Mouse (Mus musculus) limb, embryonic 12.5 days (tissue): ENCODE measurements around the gene Tead2. TPM values are rescaled to one million over a fixed set of nuclear protein-coding genes. Genes with fewer than 3 reads are reported as not detected.
A peak's percentile ranks its signal among the peaks of the same experiment; 100 is the strongest.

Source experiments
- ATAC-seq: fragments of 200-750 bp; cut with Nextera tagmentation; 2 replicates; pipeline ENCODE4 v1.8.0; 2017; ENCODE audit warnings: low read depth, moderate TSS enrichment; ENCODE audit not compliant: insufficient number of reproducible peaks, insufficient read depth, low FRiP score, low TSS enrichment
- H3K27ac ChIP-seq: fragments of 300-500 bp; sonication (generic); 2 replicates; pipeline ENCODE4 v1.5.1; 2016; ENCODE audit warnings: mild to moderate bottlenecking, moderate library complexity
- H3K27me3 ChIP-seq: fragments of 300-500 bp; sonication (generic); 2 replicates; pipeline ENCODE4 v1.6.1; 2016; ENCODE audit warnings: mild to moderate bottlenecking, moderate library complexity
- H3K36me3 ChIP-seq: fragments of 300-500 bp; sonication (generic); 2 replicates; pipeline ENCODE4 v1.6.1; 2016; ENCODE audit warnings: mild to moderate bottlenecking, moderate library complexity
- H3K4me1 ChIP-seq: fragments of 300-500 bp; sonication (generic); replicated peaks from 2 replicates; pipeline ENCODE4 v1.6.1; 2016
- H3K4me2 ChIP-seq: fragments of 300-500 bp; sonication (generic); 2 replicates; pipeline ENCODE4 v1.6.1; 2016; ENCODE audit warnings: mild to moderate bottlenecking, moderate library complexity
- H3K4me3 ChIP-seq: fragments of 300-500 bp; sonication (generic); replicated peaks from 2 replicates; pipeline ENCODE4 v1.5.1; 2016; ENCODE audit warnings: mild to moderate bottlenecking
- H3K9ac ChIP-seq: fragments of 300-500 bp; sonication (generic); replicated peaks from 2 replicates; pipeline ENCODE4 v1.6.1; 2016; ENCODE audit warnings: mild to moderate bottlenecking, moderate library complexity
- H3K9me3 ChIP-seq: fragments of 300-500 bp; sonication (generic); 2 replicates; pipeline ENCODE4 v1.6.1; 2016; ENCODE audit warnings: mild to moderate bottlenecking, moderate library complexity
- WGBS: fragments of 180-500 bp; shearing (Covaris S2); methylation state at CpG from one replicate; pipeline ENCODE4 v1.1.7; 2016; 5-methylcytosine and 5-hydroxymethylcytosine counted together
- polyA plus RNA-seq: library from polyadenylated mRNA; unstranded; fragments of >200 nt; fragmentation: Nextera tagmentation; extraction: Ambion mirVana; gene quantifications from 2 replicates; pipeline ENCODE4 v1.2.1, GENCODE M21; 2016

Tead2 gene
- polyA plus RNA-seq, 1 experiment from 2014 or later = 316 TPM

DNA sequence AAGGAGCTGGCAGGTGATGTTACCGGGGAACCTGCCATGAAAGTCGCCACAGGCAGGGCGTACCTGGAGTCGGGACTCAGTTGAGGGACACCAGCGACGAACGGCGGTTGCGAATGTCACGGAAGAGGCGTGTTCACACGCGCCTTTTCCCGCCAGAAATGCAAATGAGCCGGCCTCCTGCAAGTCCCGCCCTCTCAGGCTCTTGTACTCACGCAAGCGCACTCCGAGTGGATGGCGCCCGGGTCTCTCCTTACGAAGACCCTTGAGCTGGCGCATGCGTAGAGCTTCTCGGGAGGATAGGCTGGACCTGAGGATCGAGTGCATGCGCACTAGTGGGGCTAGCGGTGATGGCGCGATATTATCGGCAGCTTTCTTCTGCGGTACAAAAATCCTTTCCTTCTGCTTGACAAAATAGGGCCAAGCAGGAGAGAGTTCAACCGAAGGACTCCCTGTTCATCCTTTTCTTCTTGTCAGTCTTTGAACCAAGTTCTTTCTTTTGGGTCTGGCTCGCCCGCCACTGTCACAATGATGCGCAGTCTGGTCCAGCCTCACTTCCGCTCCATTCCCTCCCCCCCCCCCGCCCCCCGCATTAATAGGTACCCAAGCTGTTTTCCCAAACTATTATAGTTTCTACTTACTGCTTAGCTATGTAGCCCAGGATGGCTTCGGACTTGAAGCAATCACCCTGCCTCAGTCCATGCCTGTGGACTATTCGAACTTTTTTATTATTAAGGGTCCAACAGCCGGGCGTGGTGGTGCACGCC is 11.0 kb upstream of the Tead2 start, which contains the start of gene Ccdc155:
Gene Ccdc155 (minus strand): TSS at position 513 of the 764 bp plus-strand sequence.
- WGBS = 9% methylated on average over 44 of the region's 44 CpGs
- H3K36me3 ChIP-seq = no peaks in the 10 kb centered on the region
- peak within 1 kb of the TSS; percentile 51; the same call in 1 of the 2 replicates for H3K9ac ChIP-seq
- peak within 1 kb of the TSS; percentile 56 for H3K4me2 ChIP-seq
- no peaks in the 10 kb centered on the region for H3K4me1 ChIP-seq
- peak; percentile 93 for ATAC-seq
- H3K9me3 ChIP-seq = 0 out of 2 replicates have a peak, but pooled peaks cover 4% of the 10 kb centered on the region
- peak within 1 kb of the TSS; percentile 43 for H3K4me3 ChIP-seq
- H3K27ac ChIP-seq = peak within 1 kb of the TSS; percentile 53; the same call in 1 of the 2 replicates
- H3K27me3 ChIP-seq = 0 out of 2 replicates have a peak, but pooled peaks cover 5% of the 10 kb centered on the region

DNA sequence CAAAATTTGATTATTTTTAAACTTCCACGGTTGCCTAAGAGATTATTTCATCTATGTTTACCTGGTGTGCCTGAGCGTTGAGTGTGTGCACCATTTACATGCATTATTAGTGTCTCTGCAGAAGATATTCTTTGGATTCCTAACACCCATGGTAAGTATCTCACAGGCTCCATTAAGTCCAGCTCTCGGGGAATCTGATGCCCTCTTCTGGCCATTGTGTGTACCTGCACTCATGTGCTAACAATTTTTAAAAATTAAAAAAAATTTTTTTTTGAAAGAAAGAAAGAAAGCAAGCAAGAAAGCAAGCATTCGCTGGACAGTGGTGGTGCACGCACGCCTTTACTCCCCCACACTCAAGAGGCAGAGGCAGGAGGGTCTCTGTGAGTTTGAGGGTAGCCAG is 7.3 kb upstream of the Tead2 start:
- Histone ChIP-seq H3K27ac (no peak overlapping the region), H3K4me3 (no peak overlapping the region), H3K9ac (no peak overlapping the region), H3K27me3 (peaks cover 32% of the 10 kb centered on the region), H3K9me3 (0 out of 2 replicates have a peak, but pooled peaks cover 4% of the 10 kb centered on the region), H3K4me2 (no peak overlapping the region), H3K36me3 (no peaks in the 10 kb centered on the region), H3K4me1 (peaks cover 4% of the 10 kb centered on the region; the same call in 1 of the 2 replicates)
- 82% methylated on average over 6 of the region's 6 CpGs for WGBS
- ATAC-seq = no peak

DNA sequence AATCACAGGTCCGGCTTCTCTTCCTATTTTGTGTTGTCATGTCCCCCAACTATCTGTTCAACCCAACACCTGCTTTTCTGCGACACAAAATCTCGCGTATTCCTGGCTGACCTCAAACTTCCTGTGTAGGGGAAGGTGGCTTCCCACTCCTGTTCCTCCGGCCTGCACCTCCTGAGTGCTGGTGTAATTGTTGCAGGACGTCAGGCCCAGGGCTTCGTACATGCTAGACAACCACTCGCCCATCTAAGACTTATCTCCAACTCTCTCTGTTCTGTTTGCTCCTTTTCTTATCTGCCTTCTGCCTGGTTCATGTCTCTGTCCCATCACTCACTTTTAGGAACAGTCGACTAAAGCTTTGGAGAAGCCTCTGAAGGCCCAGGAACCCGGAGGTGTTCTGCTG is 4.5 kb upstream of the Tead2 start:
- Histone ChIP-seq H3K27me3 (peaks cover 35% of the 10 kb centered on the region), H3K9me3 (0 out of 2 replicates have a peak, but pooled peaks cover 4% of the 10 kb centered on the region), H3K27ac (no peak overlapping the region), H3K4me2 (no peak overlapping the region), H3K4me1 (peaks cover 4% of the 10 kb centered on the region; the same call in 1 of the 2 replicates), H3K36me3 (no peaks in the 10 kb centered on the region), H3K4me3 (no peak overlapping the region), H3K9ac (no peak overlapping the region)
- no peak for ATAC-seq
- 66% methylated on average over 10 of the region's 10 CpGs for WGBS

DNA sequence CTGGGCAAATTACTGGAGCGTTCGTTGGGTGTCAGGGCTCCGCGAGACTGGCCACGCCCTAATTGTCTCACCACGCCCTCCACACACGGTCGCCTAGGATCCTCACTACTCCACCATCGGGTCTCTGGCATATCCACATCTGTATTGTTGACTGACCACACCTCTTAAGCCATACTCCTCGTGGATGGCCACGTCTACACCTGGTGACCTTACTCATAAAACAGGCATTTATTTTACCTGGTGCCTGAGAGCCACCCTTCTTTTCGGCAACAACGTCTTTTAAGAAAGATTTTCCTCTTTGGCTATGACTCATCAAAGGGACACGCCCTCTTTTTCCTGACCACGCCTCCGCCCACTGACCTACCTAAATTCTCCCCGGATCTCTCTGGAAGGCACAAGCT is 3.7 kb upstream of the Tead2 start, which contains the start of gene Dkkl1:
Gene Dkkl1 (minus strand): TSS at position 297 of the 401 bp plus-strand sequence.
- peaks cover 4% of the 10 kb centered on the region; the same call in 1 of the 2 replicates for H3K4me1 ChIP-seq

DNA sequence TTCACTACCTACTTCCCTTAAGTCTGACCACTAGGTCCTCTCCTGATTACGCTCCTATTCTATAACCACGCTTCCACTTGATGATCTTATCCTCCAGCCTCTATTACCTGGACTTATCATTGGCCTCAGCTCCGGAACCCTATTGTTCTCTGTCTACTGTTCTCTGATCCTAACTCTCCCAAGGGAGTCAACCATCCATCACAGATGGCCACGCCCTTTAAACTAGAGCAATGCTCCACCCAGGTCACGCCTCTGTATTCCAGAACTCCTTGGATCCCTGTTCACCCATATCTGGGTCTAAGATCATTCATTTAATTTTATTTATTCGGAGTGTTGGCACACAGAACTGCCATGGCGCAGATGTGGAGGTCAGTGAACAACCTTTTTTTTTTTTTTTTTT is 3.2 kb upstream of the Tead2 start:
- Histone ChIP-seq H3K27me3 (peaks cover 35% of the 10 kb centered on the region), H3K4me1 (peaks cover 9% of the 10 kb centered on the region), H3K4me2 (peak overlapping the region; percentile 34; the same call in 1 of the 2 replicates), H3K9me3 (0 out of 2 replicates have a peak, but pooled peaks cover 4% of the 10 kb centered on the region), H3K27ac (no peak overlapping the region), H3K9ac (no peak overlapping the region), H3K36me3 (peaks cover 3% of the 10 kb centered on the region), H3K4me3 (0 out of 2 replicates have a peak overlapping the region, but pooled peaks have one; percentile 19)
- ATAC-seq = no peak
- 75% methylated on average over 7 of the region's 7 CpGs for WGBS

More for the DNA sequence above, 3.7 kb upstream of the Tead2 start, which contains the start of gene Dkkl1:
- ATAC-seq = no peak
- peaks cover 35% of the 10 kb centered on the region for H3K27me3 ChIP-seq
- H3K9ac ChIP-seq = no peak within 1 kb of the TSS
- peak within 1 kb of the TSS; percentile 34 for H3K4me2 ChIP-seq
- peak within 1 kb of the TSS; percentile 19; the same call in 1 of the 2 replicates for H3K4me3 ChIP-seq
- no peaks in the 10 kb centered on the region for H3K36me3 ChIP-seq
- 5% methylated on average over 17 of the region's 17 CpGs for WGBS
- H3K27ac ChIP-seq = no peak within 1 kb of the TSS
- H3K9me3 ChIP-seq = 0 out of 2 replicates have a peak, but pooled peaks cover 4% of the 10 kb centered on the region

DNA sequence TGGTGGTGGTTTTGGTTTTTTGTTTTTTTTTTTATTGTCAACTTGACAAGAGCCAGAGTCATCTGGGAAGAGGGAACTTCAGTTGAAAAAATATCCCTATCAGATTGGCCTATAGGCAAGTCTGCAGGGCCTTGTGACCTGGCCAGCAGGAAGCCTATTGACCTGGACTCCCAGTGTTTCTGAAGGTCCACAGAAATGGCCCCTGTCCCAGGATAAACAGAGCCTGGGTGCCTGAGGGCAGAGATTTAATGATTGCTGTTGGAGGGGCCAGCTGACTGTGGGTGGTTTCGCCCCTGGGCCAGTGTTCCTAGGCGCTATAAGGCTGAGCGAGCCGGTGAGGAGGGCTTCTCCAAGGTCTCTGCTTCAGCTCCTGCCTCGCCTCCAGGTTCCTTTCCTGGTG is 1.8 kb upstream of the Tead2 start:
- Histone ChIP-seq H3K27ac (no peak overlapping the region), H3K9ac (no peak overlapping the region), H3K36me3 (peaks cover 16% of the 10 kb centered on the region), H3K27me3 (peaks cover 35% of the 10 kb centered on the region), H3K4me2 (no peak overlapping the region), H3K4me3 (no peak overlapping the region), H3K4me1 (peaks cover 22% of the 10 kb centered on the region), H3K9me3 (no peaks in the 10 kb centered on the region)
- no peak for ATAC-seq
- 55% methylated on average over 5 of the region's 5 CpGs for WGBS

DNA sequence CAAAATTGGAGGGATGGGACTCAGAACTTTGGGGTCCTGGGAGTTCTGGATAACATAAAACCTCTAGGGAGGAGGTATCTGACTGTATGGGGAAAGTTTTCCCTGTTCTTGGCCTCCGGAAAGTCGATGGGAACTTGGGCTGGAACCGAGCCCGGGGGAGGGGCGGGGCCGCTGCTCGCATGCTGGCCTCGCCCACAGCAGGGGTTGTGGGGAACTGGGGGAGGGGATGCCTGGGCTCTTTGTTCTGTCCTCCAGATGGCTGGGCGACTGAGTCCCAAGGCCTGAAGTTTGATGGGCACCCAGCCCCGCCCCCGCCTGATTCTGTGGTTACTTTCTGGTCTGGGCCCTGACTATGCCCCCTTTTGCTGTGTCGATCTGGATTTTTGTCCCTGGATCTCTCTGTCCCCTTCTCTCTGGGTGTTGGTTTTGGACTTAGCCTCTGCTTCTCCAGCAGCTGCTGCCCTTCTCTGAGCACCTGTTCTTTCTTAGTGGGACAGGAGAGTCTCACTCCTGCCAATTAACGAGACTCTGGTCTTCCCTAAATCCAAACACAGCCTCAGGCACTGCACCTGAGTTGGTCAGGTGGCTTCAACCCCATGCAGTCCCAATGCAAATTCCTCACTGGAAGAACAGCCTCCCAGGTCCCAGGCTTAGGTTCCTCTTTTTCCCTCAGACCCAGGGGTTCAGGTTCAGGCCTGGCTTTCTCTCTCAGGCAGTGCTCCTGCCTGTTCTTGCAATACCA is 1.1 kb downstream of the Tead2 start:
- peak overlapping the region; percentile 98 for H3K4me2 ChIP-seq
- H3K9ac ChIP-seq = peak overlapping the region; percentile 99
- H3K4me1 ChIP-seq = peaks cover 43% of the 10 kb centered on the region
- peak overlapping the region; percentile 88 for H3K4me3 ChIP-seq
- WGBS = under 1% methylated on average over 13 of the region's 13 CpGs
- peaks cover 45% of the 10 kb centered on the region for H3K36me3 ChIP-seq
- ATAC-seq = peak; percentile 85
- H3K27ac ChIP-seq = peak overlapping the region; percentile 99
- no peaks in the 10 kb centered on the region for H3K9me3 ChIP-seq
- H3K27me3 ChIP-seq = peaks cover 13% of the 10 kb centered on the region

DNA sequence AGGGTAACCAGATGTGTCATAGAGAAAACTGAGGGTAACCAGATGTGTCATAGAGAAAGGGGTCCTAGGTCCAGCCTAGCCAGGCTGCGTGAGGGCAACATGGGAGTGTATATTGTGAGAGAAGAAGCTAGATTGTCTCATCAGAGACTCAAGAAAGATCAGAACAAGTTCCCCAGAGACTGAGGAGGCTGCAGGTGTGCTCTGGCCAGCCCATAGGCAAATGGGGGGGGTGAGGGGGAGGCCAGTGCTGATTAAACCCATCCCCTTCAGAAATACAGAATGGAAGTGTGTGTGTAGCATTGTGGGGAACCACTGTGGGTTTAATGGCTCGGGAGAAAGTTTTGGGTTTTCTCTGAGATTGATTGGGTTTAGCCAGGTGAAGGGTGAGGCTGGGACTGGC is 6.1 kb downstream of the Tead2 start:
- H3K36me3 ChIP-seq = peaks cover 96% of the 10 kb centered on the region
- peaks cover 40% of the 10 kb centered on the region for H3K4me1 ChIP-seq
- H3K4me2 ChIP-seq = no peak overlapping the region
- 83% methylated on average over 2 of the region's 2 CpGs for WGBS
- H3K4me3 ChIP-seq = no peak overlapping the region
- no peak overlapping the region for H3K27ac ChIP-seq
- no peak for ATAC-seq
- H3K27me3 ChIP-seq = no peaks in the 10 kb centered on the region
- no peak overlapping the region for H3K9ac ChIP-seq
- H3K9me3 ChIP-seq = no peaks in the 10 kb centered on the region

DNA sequence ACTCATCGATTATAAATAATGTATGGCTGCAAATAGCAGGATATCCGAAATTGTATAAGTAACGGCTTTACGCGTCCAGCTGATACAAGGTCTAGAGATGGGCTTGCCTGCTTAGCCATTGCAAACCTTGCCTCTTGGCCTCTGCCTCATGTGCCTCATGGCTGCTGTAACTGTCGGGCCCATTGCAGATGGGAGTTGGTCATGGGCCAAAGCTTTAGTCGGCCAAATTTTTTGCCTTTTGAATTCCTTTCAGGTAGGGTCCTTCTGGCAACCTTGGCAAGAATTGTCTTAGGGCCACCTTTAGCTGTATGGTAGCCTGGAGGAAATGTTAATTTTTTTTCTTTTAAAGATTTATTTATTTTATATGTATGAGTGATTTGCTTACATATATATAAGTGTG is 9.3 kb downstream of the Tead2 start:
- Histone ChIP-seq H3K4me2 (no peak overlapping the region), H3K27me3 (no peaks in the 10 kb centered on the region), H3K4me1 (peaks cover 11% of the 10 kb centered on the region), H3K27ac (no peak overlapping the region), H3K36me3 (peaks cover 98% of the 10 kb centered on the region), H3K4me3 (no peak overlapping the region), H3K9ac (no peak overlapping the region), H3K9me3 (no peaks in the 10 kb centered on the region)
- WGBS = 96% methylated on average over 7 of the region's 7 CpGs
- ATAC-seq = no peak

DNA sequence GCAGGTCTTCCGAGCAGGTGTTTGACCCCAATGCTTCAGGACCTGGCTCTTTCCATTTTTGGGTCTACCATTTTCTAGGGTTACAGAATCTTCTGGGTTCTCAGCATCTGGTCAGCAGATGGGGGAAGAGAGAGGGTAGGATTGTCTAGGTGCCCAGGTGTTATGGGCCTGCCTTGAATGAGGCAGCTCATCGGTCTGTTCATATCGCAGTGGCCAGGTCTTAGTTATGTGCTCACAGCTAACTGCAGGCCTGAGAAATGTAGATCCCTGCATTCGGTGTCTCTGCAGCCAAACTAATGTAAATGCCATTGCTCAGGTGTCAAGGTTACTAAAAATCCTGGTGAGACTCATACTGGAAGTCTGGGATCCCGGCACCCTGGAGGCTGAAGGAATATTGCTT is 10.9 kb downstream of the Tead2 start:
- Histone ChIP-seq H3K36me3 (peaks cover 97% of the 10 kb centered on the region), H3K27ac (no peak overlapping the region), H3K9me3 (no peaks in the 10 kb centered on the region), H3K4me2 (no peak overlapping the region), H3K27me3 (no peaks in the 10 kb centered on the region), H3K9ac (no peak overlapping the region), H3K4me3 (no peak overlapping the region), H3K4me1 (no peaks in the 10 kb centered on the region)
- WGBS = 93% methylated on average over 5 of the region's 5 CpGs
- no peak for ATAC-seq

DNA sequence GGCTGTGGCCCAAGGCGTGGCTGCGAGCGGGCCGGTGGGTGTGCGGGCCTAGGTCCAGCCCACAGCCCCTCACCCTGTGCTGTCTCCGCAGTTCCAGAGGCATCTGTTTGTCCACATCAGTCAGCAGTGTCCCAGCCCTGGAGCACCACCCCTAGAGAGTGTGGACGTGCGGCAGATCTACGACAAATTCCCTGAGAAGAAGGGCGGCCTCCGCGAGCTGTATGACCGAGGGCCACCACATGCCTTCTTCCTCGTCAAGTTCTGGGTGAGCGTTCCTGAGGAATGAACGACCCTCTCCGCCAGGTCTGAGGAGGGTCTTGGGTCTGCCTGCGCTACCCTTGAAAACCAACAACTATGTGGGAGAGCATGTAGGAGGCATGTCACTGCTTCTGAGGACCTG is 13.0 kb downstream of the Tead2 start:
- H3K4me2 ChIP-seq = no peak overlapping the region
- H3K36me3 ChIP-seq = peaks cover 97% of the 10 kb centered on the region
- H3K9ac ChIP-seq = no peak overlapping the region
- 95% methylated on average over 18 of the region's 18 CpGs for WGBS
- H3K27ac ChIP-seq = no peak overlapping the region
- peaks cover 16% of the 10 kb centered on the region for H3K4me1 ChIP-seq
- peak; percentile 29; the same call in 1 of the 2 replicates for ATAC-seq
- H3K27me3 ChIP-seq = no peaks in the 10 kb centered on the region
- no peak overlapping the region for H3K4me3 ChIP-seq
- H3K9me3 ChIP-seq = no peaks in the 10 kb centered on the region
